Mouse (Mus musculus): ENCODE data around the gene Epb41l1.

The Epb41l1 gene

DNA sequence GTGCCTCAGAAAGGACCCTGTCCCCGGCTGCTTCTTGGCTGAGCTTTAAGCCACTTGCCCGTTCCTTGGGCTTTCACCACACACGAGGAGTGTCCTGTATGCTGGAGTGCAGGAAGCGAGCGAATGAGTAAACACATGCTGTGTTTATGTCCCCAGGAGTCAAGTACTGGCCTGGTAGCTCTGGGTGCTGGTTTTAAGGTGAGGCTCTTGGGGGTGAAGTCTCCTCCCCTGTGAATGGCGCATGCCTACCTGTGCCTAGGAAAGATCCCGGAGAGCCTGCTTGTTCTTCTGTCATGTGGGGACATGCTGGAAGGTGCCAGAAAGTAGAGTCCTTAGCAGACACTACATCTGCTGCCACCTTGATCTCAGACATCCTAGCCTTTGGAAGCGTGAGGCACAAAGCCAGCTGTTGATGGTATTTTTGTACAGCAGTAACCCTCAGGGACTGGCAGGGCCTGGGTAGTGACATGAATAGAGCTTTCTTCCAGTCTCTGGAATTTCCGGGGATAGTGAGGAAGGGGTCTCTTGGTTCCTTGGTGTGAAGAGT, 25.9 kb downstream of the Epb41l1 start:
- no peaks in the 10 kb centered on the region for H3K27me3 ChIP-seq (ENCODE audit: insufficient read depth, low read length)
- H3K9me3 ChIP-seq (ENCODE audit: low read length), result no peaks in the 10 kb centered on the region; the same call in 1 of the 2 replicates
- H3K36me3 ChIP-seq (ENCODE audit: insufficient read depth, low read length), result peaks cover 22% of the 10 kb centered on the region
- H3K4me1 ChIP-seq (replicated peaks; ENCODE audit: low read depth, low read length), result peaks cover 89% of the 10 kb centered on the region
- peak overlapping the region; percentile 65 for H3K4me3 ChIP-seq (replicated peaks; ENCODE audit: low read length)
- TF ChIP-seq POU5F1 (IDR thresholded peaks at IDR 0.05; ENCODE audit: borderline replicate concordance, low read length), result no peak
- TF ChIP-seq NANOG (IDR thresholded peaks at IDR 0.05; ENCODE audit: borderline replicate concordance, low read length), result no peak
- no peak for TF ChIP-seq CTCF (conservative IDR thresholded peaks at IDR 0.05; ENCODE audit: low read length)

DNA sequence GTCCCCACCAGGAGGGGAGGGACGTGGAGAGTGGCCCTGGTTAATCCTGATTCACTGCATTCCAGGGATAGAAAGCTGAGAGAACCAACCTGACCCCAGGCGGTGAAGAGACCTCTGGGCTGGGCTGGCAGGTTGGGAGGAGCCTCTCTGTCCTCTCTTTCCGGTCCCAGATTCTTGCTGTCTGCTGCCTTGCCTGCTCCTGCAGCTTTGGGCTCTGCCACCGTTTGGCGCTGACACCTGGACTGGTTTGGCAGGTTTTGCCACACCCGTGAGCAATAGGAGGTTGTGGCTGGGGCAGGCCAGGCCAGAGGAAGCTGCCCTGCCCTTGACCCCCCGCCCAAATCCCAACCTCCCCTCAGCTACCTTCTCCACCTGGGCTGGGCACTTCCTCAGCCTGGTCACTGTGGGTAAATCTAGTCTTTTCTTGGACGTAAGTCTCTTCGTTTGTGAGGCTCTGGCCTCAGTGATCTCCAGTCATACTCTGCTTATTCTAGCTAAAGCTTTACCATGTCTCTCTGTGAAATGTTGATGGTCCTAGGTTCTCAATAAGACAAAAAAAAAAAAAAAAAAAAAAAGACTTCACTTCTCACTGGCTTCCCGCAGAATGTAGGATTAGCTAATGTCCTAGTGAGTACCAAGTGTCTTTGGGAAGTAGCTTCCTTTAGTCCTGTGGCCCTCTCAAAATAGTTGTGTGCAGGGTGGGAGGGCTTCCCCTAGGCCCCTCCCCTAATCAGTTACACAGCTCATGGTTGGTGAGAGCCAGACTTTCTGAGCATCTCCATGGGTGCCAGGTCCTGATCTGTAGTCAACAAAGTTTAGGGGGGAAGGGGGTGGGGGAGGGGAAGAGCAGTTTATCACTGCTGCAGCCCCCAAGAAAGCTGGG, 26.9 kb downstream of the Epb41l1 start:
- Histone ChIP-seq H3K4me3 (replicated peaks; ENCODE audit: low read length) (peak overlapping the region; percentile 65), H3K4me1 (replicated peaks; ENCODE audit: low read depth, low read length) (peaks cover 89% of the 10 kb centered on the region), H3K27me3 (ENCODE audit: insufficient read depth, low read length) (no peaks in the 10 kb centered on the region), H3K9me3 (ENCODE audit: low read length) (no peaks in the 10 kb centered on the region; the same call in 1 of the 2 replicates), H3K36me3 (ENCODE audit: insufficient read depth, low read length) (peaks cover 18% of the 10 kb centered on the region)
- TF ChIP-seq CTCF (conservative IDR thresholded peaks at IDR 0.05; ENCODE audit: low read length) (no peak), POU5F1 (IDR thresholded peaks at IDR 0.05; ENCODE audit: borderline replicate concordance, low read length) (no peak), NANOG (IDR thresholded peaks at IDR 0.05; ENCODE audit: borderline replicate concordance, low read length) (no peak)

DNA sequence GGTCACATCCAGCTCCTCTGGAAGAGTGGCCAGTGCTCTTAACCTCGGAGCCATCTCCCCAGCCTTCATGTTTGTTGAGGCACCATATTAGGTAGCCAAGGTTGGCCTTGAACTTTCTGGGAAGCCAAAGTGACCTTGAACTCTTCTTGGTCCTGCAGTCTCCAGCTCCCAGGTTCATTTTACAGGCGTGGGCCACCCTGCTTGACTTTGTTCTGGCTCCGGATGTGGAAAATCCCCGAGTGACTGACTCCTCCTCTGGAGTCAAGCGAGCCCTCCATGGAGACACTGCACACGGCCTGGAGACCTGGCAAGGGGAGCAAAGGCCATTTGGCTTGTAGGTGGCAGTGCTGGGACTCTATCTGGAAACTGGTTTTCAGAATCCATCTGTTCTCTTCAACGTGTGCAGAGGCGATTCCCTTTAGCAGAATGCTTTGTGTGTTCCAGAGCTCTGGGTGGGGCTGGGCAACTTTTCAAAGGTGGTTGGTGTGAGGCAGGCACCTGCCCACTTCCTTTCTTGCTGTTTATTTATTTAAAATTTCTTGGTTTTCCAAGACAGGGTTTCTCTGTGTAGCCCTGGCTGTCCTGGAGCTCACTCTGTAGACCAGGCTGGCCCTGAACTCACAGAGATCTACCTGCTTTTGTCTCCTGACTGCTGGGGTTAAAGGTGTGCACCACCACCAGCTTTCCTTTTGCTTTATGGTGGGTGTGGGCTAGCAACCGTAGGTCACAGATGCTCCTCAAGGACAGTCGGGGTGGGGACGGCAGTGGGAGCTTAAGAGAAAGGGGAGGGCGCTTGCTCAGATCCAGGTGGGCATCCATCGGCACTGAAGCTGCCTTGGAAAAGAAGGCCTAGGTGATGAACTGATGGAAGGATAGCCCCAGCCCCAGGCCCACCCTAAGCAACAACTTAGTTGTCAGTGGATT, 30.8 kb downstream of the Epb41l1 start:
- TF ChIP-seq CTCF (conservative IDR thresholded peaks at IDR 0.05; ENCODE audit: low read length) (0 out of 2 replicates have a peak, but pooled peaks have one; percentile 1), POU5F1 (IDR thresholded peaks at IDR 0.05; ENCODE audit: borderline replicate concordance, low read length) (no peak), NANOG (IDR thresholded peaks at IDR 0.05; ENCODE audit: borderline replicate concordance, low read length) (no peak)
- Histone ChIP-seq H3K27me3 (ENCODE audit: insufficient read depth, low read length) (no peaks in the 10 kb centered on the region), H3K4me1 (replicated peaks; ENCODE audit: low read depth, low read length) (peaks cover 92% of the 10 kb centered on the region), H3K4me3 (replicated peaks; ENCODE audit: low read length) (peak overlapping the region; percentile 48; the same call in 1 of the 2 replicates), H3K9me3 (ENCODE audit: low read length) (no peaks in the 10 kb centered on the region), H3K36me3 (ENCODE audit: insufficient read depth, low read length) (peaks cover 17% of the 10 kb centered on the region)

DNA sequence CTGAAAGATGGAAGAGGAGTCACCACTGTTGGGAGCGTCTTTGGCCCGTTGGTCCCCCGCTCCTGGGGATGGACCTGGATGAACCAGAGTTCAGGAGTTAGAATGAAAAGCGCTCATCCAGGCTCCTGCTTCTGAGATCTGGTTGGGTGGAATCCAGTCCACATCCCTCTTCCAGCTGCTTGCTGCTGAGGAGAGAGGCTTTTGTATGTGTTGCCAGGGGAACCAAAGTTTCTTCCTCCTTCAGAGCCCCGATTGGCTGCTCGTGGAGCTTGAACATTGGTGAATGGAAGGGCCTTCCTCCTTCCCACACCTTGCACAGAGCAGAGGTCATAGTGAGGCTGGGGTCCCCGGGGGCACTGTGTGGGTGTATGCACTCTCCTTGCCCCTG, 31.4 kb downstream of the Epb41l1 start:
- TF ChIP-seq NANOG (IDR thresholded peaks at IDR 0.05; ENCODE audit: borderline replicate concordance, low read length), result no peak
- TF ChIP-seq CTCF (conservative IDR thresholded peaks at IDR 0.05; ENCODE audit: low read length), result no peak
- TF ChIP-seq POU5F1 (IDR thresholded peaks at IDR 0.05; ENCODE audit: borderline replicate concordance, low read length), result no peak
- Histone ChIP-seq H3K9me3 (ENCODE audit: low read length) (no peaks in the 10 kb centered on the region), H3K27me3 (ENCODE audit: insufficient read depth, low read length) (no peaks in the 10 kb centered on the region), H3K36me3 (ENCODE audit: insufficient read depth, low read length) (peaks cover 23% of the 10 kb centered on the region), H3K4me3 (replicated peaks; ENCODE audit: low read length) (0 out of 2 replicates have a peak overlapping the region, but pooled peaks have one; percentile 48), H3K4me1 (replicated peaks; ENCODE audit: low read depth, low read length) (peaks cover 87% of the 10 kb centered on the region)

DNA sequence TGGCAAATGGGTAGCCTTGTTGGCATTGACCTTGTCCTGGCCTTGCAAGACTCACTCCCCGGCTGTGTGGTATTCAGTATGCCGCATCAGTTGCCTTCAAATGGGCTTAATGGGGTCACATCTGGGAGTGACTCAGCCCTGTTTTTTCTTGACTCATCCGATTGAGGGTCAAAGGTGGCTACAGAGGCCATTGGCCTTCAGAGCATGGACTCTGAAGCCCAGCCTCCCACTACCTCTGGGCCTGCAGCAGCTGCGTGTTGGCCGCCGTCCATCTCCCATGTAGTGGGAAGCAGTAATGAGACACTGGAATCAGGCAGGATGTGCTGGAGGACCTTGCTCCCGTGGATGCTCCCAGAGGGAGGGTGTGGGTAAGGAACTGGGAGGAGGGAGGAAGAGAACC, 33.1 kb downstream of the Epb41l1 start:
- Histone ChIP-seq H3K27me3 (ENCODE audit: insufficient read depth, low read length) (no peaks in the 10 kb centered on the region), H3K9me3 (ENCODE audit: low read length) (no peaks in the 10 kb centered on the region), H3K4me3 (replicated peaks; ENCODE audit: low read length) (peak overlapping the region; percentile 32; the same call in 1 of the 2 replicates), H3K36me3 (ENCODE audit: insufficient read depth, low read length) (peaks cover 26% of the 10 kb centered on the region), H3K4me1 (replicated peaks; ENCODE audit: low read depth, low read length) (peaks cover 78% of the 10 kb centered on the region)
- TF ChIP-seq NANOG (IDR thresholded peaks at IDR 0.05; ENCODE audit: borderline replicate concordance, low read length), result no peak
- no peak for TF ChIP-seq CTCF (conservative IDR thresholded peaks at IDR 0.05; ENCODE audit: low read length)
- TF ChIP-seq POU5F1 (IDR thresholded peaks at IDR 0.05; ENCODE audit: borderline replicate concordance, low read length), result no peak

DNA sequence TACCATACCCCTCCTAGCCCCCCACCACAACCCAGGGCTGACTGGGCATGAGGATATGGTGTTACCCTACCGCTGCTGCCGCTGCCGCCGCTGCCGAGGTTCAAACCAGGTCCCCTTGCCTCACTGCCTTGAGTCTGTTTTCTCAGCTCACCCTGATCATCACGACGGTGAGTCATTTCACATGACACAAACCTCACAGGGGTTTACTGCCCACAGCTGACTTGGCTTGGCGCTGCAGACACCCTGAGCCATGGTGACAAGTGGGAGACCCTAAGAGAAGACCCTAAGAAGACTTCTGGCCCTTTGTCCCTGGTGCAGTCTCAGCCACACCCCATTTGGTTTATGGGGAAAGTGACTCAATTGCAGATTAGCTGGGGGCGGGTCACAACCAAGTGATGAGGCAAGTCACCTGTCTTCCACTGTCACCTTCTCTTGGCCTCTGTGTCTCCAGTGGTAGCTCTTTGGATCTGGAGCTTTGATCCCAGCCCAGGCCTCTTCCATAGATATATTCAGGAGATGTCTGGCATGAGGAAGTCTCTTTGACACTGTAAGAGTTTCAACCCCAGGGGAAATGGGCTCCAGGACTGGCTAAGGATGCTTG, 34.9 kb downstream of the Epb41l1 start:
- H3K4me1 ChIP-seq (replicated peaks; ENCODE audit: low read depth, low read length), result peaks cover 69% of the 10 kb centered on the region
- TF ChIP-seq NANOG (IDR thresholded peaks at IDR 0.05; ENCODE audit: borderline replicate concordance, low read length), result no peak
- TF ChIP-seq POU5F1 (IDR thresholded peaks at IDR 0.05; ENCODE audit: borderline replicate concordance, low read length), result no peak
- no peak for TF ChIP-seq CTCF (conservative IDR thresholded peaks at IDR 0.05; ENCODE audit: low read length)
- no peaks in the 10 kb centered on the region for H3K9me3 ChIP-seq (ENCODE audit: low read length)
- H3K36me3 ChIP-seq (ENCODE audit: insufficient read depth, low read length), result peaks cover 24% of the 10 kb centered on the region
- no peaks in the 10 kb centered on the region for H3K27me3 ChIP-seq (ENCODE audit: insufficient read depth, low read length)
- H3K4me3 ChIP-seq (replicated peaks; ENCODE audit: low read length), result no peak overlapping the region

DNA sequence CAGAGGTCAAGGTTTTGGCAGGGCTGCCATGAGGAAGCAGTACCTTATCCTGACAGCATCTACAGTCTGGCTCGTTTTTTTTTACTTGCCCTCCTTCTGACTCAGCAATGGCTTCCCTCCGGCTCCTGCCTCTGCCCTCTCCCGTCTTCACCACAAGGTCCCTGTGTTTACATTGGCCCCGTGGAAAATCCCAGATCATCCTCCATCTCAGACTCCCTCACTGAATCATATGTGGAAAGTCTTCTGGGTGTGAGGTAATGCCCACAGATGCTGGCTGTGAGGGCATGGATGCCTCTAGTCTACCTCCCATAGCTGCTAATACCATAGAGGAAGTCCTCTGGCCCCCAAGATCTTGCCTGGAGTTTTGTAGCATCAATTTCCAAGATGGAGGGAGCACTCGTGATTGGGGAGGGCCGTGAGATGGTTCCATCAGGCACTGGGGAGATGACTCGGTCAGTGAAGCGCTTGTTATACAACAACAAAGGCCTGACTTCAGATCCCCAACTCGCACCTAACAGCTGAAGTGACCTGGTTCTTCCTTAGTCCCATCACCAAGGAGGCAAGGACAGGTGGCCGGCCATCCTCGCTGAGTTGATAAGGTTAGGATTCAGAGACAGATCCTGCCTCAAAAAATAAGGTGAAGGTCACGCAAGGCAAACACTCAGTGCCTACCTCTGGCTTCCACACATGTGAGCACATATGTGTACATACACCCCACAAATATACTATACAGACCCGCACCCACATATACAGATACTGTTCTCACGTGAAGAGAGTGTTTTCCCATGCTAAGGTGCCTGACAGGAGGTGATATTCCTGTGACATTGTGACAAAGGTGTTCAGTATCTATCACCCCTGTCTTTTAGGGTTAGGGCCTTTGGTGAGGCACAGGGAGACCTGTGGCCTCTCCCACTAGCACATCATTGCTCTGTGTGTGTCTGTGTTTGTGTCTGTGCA, 36.0 kb downstream of the Epb41l1 start:
- H3K4me1 ChIP-seq (replicated peaks; ENCODE audit: low read depth, low read length), result peaks cover 61% of the 10 kb centered on the region
- H3K4me3 ChIP-seq (replicated peaks; ENCODE audit: low read length), result no peak overlapping the region
- peaks cover 24% of the 10 kb centered on the region for H3K36me3 ChIP-seq (ENCODE audit: insufficient read depth, low read length)
- no peaks in the 10 kb centered on the region for H3K9me3 ChIP-seq (ENCODE audit: low read length)
- H3K27me3 ChIP-seq (ENCODE audit: insufficient read depth, low read length), result no peaks in the 10 kb centered on the region
- TF ChIP-seq POU5F1 (IDR thresholded peaks at IDR 0.05; ENCODE audit: borderline replicate concordance, low read length) (no peak), CTCF (conservative IDR thresholded peaks at IDR 0.05; ENCODE audit: low read length) (no peak), NANOG (IDR thresholded peaks at IDR 0.05; ENCODE audit: borderline replicate concordance, low read length) (no peak)

Data from E14TG2a.4 (cell line).